Mouse (Mus musculus): ENCODE data around the gene Iqgap2.

The Iqgap2 gene

DNA sequence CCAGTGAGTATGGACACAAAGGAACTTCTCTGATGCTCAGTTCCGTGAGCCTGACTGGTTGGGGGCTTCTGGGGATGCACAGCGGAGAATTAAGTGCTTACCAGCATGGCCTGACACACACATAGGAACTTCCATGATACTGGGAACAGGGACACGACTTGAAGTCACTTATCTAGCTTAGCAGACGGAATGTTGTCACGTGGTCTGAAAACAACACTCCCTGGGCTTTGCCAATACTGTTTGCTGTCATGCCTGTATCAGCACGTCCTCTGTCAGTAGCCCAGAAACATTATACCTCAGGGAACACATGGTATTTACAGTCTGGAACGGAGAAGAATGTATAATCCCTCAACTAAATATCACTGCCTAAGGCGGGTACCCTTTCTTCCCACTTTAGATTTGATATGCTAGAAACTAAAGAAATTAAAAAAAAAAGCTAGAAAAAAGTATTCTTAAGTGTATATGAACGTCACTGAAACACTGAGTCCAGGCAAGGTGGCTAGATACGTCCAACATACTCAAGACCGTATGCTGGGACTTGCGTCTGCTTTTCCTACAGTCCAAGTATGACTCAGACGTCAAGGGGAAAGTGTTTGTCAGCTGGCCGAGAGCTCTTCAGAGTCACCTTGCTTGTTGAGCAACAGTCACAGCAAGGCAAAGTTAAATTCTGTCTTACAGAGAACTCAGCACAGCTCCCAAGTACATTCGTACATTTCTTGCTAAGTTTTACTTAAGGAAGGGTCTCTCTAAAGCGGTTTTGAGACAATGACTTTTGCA, 280.7 kb downstream of the Iqgap2 start:
- DNase-seq = no peak

DNA sequence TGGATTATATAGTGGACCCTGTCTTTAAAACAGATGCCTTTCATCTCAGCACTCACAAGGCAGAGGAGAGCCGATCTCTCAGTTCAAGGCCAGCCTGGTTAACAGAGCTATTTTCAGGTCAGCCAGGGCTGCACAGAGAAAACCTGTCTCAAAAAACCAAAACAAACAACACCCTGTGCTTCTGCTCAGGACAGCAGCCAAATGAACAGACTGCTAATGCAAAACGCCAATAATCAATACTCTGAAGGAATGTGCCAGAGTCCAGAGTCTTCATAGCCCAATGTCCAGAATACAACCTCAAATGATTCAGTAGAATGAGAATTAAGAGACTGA, 282.7 kb downstream of the Iqgap2 start:
- DNase-seq = no peak

DNA sequence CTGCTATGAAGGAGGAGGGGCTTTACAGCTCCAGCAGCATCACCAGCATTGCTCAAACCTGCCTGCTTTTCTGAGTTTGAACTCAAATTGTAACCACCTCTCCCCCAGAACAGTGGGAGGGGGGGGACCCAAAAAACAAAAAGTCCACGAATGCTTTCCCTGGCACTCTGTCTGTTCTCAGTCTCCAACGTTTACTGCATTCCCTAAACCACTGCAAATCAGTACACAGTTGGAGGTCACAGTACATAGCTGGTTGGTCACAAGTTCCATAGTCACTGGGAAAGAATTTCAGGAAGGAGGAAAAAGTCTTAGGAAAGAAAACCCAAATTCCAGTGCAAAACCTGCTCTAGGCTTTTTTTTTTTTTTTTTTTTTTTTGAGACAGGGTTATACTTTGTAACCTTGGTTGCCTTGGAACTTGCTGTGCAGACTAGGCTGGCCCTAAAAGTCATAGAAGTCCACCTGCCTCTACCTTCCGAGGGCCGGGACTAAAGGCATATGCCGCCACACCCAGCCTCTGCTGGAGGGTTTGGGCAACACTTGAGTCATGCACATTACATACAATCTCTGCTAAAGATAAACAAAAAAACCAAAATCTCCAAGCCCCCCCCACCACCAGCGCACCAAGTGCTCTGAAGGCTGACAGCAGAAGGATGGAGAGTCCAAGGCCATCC, 283.2 kb downstream of the Iqgap2 start:
- DNase-seq = no peak

DNA sequence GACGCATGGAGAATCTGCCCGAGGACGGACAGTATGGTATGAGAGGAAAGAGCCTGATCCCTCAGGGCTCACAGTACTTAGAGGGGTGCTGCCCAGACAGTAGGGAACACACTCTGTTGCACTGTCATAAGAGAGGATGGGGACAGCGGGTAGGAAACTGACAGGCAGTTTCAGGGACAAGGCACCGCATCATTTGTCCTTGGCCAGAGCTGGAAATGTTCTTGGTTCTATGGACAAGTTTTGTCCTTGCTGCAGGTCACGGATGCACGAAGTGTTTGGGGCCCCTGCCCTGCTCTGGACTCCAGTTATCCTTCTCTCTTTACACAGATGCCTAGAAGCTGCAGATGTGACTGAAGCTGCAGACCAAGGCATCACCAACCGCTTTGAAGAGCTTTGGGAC, 284.7 kb downstream of the Iqgap2 start:
- DNase-seq = no peak

DNA sequence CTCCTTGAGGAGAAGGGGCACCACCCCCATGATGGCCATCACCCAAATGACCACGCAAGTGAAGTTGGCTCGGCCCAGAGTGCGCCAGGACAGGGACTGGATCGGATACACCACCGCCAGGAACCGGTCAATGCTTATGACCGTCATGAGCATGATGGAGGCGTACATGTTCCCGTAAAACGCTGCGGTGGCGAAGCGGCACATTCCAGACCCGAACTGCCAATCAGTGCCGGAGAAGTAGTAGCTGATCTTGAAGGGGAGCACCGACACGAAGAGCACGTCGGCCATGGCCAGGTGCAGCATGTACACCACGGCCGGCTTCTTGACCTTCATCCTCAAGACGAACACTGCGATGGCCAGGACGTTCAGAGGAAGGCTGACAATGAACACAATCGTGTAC, 287.4 kb downstream of the Iqgap2 start:
- DNase-seq = no peak

DNA sequence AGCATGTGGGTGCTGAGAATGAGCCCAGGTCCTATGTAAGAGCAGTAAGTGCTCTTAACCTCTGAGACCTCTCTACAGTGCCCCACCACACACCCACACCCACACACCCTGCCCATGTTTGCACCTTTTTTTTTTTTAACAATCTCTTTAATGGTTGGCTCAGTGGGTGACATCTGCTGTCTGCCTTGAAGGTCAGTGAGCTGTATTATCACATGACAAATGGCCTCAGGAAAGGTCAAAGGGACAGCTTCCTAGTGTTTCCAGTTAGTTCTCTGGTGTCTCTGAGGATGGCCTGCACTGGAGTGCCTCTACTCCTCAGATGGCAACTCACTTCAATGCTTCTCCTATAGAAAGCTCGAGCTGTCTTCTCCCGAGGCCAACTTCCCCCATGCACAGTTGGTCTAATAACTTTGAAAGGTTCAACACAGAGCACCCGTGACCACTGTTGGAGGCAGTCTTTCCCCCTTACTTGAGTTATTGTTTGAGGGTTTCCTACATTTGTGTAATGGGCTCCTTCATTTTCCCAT, 291.8 kb downstream of the Iqgap2 start:
- DNase-seq = no peak

DNA sequence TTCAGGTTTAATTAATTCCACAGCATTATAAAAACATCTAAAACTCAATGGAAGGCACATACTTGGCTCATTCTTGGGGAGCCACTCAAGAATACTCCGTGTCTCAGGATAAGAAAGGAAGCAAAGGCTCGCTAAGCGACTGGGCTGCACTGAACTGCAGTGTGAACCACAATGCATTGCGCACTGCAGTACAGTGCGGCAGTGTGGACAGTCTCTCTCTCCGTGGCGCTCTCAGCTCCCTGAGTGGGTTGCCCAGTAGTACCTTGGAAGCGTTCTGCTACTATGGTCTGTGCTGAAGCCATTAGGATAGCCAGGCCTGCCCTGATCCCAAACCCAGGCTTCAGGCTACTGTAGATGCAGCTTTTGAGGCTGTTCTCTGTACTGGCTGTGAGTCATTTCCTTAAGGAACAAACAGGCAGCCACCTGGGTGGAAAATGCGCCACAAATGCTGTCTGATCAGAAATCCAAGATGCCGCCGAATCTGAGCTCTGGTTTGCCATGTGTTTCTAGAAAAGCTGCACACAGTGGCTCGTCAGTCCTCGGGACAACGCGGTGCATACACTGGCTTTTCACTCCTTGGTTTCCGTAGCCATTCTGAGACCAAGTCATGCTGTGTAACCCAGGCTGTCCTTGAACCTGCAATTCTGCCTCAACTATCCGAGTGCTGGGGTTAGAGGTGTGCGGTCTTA, 293.3 kb downstream of the Iqgap2 start:
- no peak for DNase-seq

DNA sequence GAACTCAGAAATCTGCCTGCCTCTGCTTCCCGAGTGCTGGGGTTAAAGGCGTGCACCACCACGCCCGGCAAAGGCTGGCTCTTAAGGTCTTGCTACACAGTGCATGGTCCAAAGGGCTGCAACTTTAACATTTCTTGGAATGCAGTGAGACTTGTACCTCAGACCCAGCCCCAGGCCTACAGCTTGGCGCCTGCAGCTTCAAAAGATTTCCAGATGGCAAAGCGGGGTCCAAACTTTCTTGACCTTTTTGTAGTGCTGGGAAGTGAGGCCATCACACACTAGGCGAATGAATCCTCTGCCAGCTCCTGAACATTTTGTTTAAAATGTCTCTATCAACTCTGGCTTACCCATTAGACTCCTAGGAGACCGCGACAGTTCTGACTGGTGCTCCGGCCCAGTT, 294.1 kb downstream of the Iqgap2 start:
- DNase-seq = no peak

DNA sequence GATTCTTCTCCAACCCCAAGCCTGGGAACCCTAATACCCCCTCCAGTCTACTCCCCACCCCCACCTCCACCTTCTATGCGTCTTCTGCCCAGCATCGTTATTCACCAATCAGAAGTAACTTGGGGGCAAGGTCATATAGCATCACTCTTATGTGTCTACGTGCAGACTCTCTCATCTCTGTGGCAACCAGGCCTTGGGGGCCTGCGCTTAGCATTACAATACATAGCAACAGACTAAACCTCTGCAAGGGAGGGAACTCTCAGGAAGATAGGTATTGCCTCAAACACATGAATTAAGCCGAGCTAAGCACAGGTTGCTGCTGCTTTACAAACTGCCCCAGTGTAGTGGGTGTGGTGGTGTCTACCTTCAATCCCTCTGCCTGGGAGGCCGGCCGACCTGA, 295.0 kb downstream of the Iqgap2 start:
- DNase-seq = no peak

DNA sequence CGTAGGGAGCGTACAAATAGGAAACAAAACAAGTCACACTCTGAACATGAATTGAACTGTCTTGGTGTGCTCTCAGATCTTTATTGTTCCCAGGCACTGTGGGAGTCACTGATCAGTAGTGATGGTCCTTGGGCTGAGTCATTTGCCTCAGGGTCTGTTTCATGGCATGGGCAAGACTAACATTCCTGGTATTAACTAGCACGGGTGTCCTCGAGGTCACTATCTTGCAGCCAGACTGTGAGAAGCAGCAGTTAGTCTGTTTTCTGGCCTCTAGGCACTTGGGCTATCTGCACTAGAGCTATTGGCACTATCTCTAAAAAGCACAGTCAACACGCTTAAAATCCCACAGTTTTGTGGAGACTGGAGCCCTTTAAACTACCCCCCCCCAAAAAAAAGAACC, 295.8 kb downstream of the Iqgap2 start:
- no peak for DNase-seq

DNA sequence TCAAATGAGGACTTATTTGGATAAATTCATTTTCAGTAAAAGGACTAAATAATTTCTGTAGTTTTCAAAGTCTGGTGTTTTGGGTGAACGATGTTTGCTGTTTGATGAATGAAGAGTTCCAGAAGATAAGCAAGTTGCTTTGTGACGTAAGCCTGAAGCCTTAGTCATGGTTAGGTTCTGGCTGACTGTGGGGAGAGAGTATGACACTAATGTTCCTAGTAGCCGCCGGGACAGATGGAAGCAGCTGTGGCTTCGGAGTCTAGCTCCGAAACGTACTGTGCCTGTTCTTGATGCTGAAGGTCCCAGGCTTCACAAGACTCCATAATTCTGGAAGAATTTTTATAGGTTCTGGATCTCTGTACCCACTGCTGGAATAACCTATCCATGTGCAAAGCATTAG, 296.3 kb downstream of the Iqgap2 start:
- DNase-seq = no peak

DNA sequence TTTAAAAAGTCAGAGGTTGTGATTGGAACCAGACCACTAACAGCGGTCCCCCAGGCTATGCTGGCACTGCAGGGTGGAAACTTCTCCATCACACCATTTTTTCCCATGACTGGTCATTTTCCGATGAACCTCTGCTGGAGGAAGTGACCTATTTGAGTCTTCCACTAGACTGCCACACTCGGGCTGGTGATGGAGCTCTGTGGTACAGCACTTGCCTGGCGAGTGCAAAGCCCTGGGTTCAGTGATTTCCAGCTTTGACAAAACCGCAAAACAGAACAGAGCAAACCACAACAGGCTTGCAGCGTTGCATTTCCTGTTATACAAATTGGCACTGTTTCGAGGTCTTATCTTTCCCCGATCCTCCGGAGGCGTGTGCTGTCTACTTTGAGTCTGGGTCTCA, 298.9 kb downstream of the Iqgap2 start:
- no peak for DNase-seq

DNA sequence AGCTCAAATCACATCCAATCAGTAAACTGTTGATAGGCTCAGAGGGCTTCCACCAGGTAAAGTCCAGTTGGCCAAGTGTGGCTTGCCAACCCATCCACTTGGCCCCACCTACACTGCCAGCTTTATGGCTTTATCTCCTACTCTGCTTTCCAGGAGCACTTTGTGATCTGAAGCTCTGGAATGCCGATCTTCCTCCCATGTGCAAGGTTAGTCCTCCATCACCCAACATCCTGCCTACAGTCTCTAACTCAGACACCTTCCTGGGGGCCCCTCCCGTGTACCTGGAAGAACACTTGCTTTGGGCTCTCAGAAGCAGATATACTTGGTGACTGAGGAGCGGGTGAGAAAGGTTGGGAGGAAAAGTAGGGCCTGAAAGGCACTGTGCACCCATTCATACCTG, 300.1 kb downstream of the Iqgap2 start:
- DNase-seq = no peak

DNA sequence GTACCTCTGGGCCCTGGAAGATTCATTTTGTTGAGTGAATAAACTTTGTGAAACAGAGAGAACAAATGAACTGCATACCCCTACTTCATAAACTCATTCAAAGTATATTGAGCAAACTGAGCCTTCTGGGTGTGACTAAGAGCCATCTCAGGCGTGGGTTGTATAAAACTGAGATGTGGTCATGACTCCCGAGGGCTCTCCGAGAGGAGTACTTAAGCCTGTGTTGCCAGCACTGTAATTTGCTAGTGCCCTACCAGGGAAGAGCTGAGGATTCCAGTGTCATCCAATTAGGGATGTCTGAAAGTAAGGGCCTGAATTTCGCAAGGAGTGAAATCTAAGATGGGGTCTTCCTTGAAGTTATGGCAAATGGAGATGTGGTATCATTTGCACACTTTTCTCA, 304.1 kb downstream of the Iqgap2 start:
- no peak for DNase-seq

DNA sequence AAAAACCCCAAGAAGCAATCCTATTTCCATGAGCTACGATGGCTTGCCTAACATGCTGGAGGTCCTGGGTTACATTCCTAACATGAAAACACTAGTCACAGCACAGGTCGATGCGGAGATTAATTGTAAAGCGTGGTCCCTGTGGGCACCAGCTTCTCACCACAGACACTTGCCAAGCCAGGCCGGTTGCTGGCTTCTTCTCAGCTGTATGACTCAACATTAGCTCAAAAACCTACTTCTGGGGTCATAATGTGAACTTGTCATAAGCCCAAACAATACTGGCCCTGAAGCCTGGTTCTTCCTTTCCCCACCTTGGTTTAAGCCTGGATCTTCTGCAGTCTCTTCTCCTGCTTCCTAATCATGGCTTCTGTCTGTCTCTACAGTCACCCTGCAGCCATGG, 306.8 kb downstream of the Iqgap2 start:
- DNase-seq = no peak

DNA sequence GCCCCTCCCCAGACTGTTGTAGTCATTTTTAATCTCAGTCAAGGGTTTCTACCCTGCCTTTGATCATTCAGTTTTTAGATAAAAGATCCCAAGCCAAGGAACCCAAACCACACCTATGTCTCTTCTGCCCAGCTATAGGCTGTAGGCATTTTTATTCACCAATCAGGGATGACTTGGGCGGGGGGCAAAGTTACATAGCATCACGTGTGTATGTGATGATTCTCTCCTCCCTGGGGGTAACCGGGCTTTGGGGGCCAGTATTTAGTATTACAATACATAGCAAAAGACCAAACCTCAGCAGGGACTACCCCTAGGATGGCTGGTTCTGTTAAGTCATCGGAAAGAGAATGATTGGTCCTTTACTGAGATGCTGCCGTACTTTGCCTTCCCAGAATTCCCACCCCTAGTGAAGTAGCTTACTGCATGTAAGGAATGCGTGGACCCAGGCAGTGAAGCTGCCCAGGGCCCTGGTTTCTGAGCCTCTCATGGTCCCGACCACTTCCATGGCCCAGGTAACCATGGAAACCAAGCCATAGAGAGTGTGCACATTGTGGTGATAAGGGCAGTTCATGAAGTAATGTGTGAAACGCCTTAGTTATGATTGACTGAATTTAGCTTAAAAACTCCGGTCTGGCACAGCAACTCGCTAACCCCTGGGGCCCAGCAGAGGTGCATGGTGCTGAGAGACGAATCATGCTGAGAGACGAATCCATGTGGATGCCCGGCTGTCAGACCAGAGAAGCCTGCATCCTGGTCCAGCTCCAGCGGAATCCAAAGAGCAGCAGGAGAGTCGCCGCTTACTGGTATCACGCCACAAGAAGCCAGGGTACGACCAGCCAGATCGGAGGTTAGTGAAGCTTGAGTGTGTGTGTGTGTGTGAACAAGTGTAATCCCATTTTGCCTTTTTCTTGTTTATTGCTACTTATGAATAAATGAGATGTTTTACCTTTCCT, 308.2 kb downstream of the Iqgap2 start:
- DNase-seq = no peak

DNA sequence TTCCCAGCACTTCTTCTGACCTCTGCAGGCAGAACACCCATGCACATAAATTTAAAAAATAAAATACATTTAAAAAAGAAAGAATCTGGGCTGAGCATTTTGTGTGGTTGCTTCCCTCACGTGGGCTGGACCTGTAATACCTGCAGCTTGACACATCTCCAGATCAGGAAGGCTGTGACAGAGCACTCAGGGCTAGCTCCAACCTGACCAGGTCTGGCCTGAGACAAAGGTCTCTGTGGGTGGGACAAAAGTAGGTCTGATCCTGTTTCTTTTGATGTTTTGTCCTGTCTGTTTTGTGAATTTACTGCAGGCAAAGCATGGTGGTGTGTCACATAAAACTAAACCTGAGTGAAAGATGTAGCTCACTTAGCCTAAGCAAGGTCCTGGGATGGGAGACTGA, 309.9 kb downstream of the Iqgap2 start:
- no peak for DNase-seq

DNA sequence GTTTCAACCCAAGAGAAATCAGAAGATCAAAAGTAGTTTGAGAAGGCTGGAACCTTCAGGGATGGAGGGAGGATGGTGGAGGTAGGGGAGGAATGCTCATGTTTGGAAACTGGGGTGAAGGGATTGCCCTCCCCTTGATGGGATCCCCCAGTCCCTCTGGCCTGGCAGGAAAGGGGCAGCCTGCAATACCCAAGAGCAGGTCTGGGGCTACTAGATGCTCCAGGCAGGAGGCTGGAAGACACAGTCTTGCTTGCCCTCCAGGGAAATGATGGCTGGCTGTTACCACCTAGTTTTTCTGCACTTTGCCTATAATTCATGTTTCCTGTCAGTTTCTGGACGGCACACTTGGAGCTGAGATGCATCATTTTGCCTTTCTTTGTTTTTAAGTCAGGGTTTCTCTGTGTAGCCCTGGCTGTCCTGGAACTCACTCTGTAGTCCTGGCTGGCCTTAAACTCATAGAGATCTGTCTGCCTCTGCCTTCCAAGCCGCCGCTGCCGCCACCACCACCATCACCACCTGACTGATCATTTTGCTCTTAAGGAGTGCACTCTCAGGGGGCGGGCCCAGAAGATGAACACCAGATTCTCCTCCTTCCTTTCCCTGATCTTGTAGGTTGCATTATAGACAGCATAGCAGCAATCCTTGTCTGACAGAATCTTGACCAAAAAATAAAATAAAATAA, 313.6 kb downstream of the Iqgap2 start:
- no peak for DNase-seq

Measured in right cerebral cortex, postnatal 25 days (tissue).